Mouse (Mus musculus) lung, adult 2 months (tissue): Measurements from ENCODE around the gene Ppp1r11. TPM values are rescaled to one million over a fixed set of nuclear protein-coding genes. Genes with fewer than 3 reads are reported as not detected.

ENCODE experiments used
- DNase-seq: peaks from one replicate; pipeline ENCODE4 v3.0.0; 2022
- H3K4me1 ChIP-seq: fragments of 200-500 bp; 2 replicates; pipeline ENCODE4 v1.6.1; 2011; ENCODE audit warnings: low read length; ENCODE audit not compliant: control insufficient read depth, insufficient read depth
- H3K4me3 ChIP-seq: fragments of 200-500 bp; replicated peaks from 2 replicates; pipeline ENCODE3; 2011; ENCODE audit warnings: low read depth, mild to moderate bottlenecking, control low read depth, low read length; ENCODE audit errors: extremely low read depth
- CTCF ChIP-seq: fragments of 200-500 bp; IDR thresholded peaks from 2 replicates; pipeline ENCODE4 v1.5.1; 2011; ENCODE audit warnings: mild to moderate bottlenecking, low read length, control low read depth; ENCODE audit not compliant: insufficient read depth
- POLR2A ChIP-seq: fragments of 200-500 bp; IDR thresholded peaks from 2 replicates; pipeline ENCODE4 v1.6.1; 2011; ENCODE audit warnings: low read depth, mild to moderate bottlenecking, control low read depth, low read length, borderline replicate concordance; ENCODE audit errors: extremely low read depth
- WGBS: fragments of 180-500 bp; shearing (Covaris S2); methylation state at CpG from one replicate; pipeline ENCODE4 v1.1.7; 2018; 5-methylcytosine and 5-hydroxymethylcytosine counted together
- polyA plus RNA-seq: library from polyadenylated mRNA; depleted of rRNA; stranded (reverse); fragments of >200 nt; gene quantifications from 2 replicates; pipeline ENCODE4 v1.2.3, GENCODE M21; 2012

Ppp1r11 gene
- polyA plus RNA-seq, 1 experiment, result 58.3 TPM

GRCm38 (mm10) chr17:36966875-36967274 is 15.3 kb upstream of the Ppp1r11 start:
- Histone ChIP-seq H3K4me1 (no peaks in the 10 kb centered on the region), H3K4me3 (no peak overlapping the region)
- TF ChIP-seq POLR2A, result no peak
- TF ChIP-seq CTCF, result no peak
- 73% methylated on average over 1 of the region's 1 CpGs for WGBS
- DNase-seq, result no peak

- TF ChIP-seq POLR2A (no peak), CTCF (no peak)
- no peak overlapping the region for H3K4me3 ChIP-seq
- H3K4me1 ChIP-seq, result peaks cover 6% of the 10 kb centered on the region
- WGBS, result 54% methylated on average over 1 of the region's 1 CpGs
- DNase-seq, result no peak
Measured at GRCm38 (mm10) chr17:36961125-36961524, 9.6 kb upstream of the Ppp1r11 start.

- 11% methylated on average over 12 of the region's 12 CpGs for WGBS
- Histone ChIP-seq H3K4me1 (peaks cover 6% of the 10 kb centered on the region), H3K4me3 (peak overlapping the region; percentile 88)
- no peak for TF ChIP-seq CTCF
- TF ChIP-seq POLR2A, result no peak
- no peak for DNase-seq
Measured at GRCm38 (mm10) chr17:36958884-36959283, 7.3 kb upstream of the Ppp1r11 start.

- under 1% methylated on average over 46 of the region's 46 CpGs for WGBS
- H3K4me1 ChIP-seq, result peaks cover 6% of the 10 kb centered on the region
- peak; percentile 88 for DNase-seq
- H3K4me3 ChIP-seq, result peak within 1 kb of the TSS; percentile 88
- no peak for TF ChIP-seq CTCF
- TF ChIP-seq POLR2A, result peak; percentile 77; the same call in 1 of the 2 replicates
Measured at GRCm38 (mm10) chr17:36957999-36958743, 6.6 kb upstream of the Ppp1r11 start, which contains the start of the genes Znrd1 and Znrd1as. TSS of gene Znrd1 (minus strand) at chr17:36958559. TSS of gene Znrd1as (plus strand) at chr17:36958592.

GRCm38 (mm10) chr17:36953062-36953461 is 1.5 kb upstream of the Ppp1r11 start:
- DNase-seq, result no peak
- Histone ChIP-seq H3K4me1 (peaks cover 4% of the 10 kb centered on the region), H3K4me3 (no peak overlapping the region)
- TF ChIP-seq POLR2A (no peak), CTCF (no peak)
- WGBS, result 70% methylated on average over 1 of the region's 1 CpGs

- TF ChIP-seq POLR2A (no peak), CTCF (no peak)
- Histone ChIP-seq H3K4me3 (no peak overlapping the region), H3K4me1 (peaks cover 3% of the 10 kb centered on the region)
- WGBS, result 95% methylated on average over 2 of the region's 2 CpGs
- DNase-seq, result no peak
Measured at GRCm38 (mm10) chr17:36952631-36953030, 1.1 kb upstream of the Ppp1r11 start.

- 91% methylated on average over 8 of the region's 8 CpGs for WGBS
- TF ChIP-seq CTCF (no peak), POLR2A (no peak)
- Histone ChIP-seq H3K4me1 (no peaks in the 10 kb centered on the region; the same call in 1 of the 2 replicates), H3K4me3 (no peak overlapping the region)
- no peak for DNase-seq
Measured at GRCm38 (mm10) chr17:36949265-36949664, 2.3 kb downstream of the Ppp1r11 start.

- no peak for DNase-seq
- Histone ChIP-seq H3K4me3 (no peak overlapping the region), H3K4me1 (no peaks in the 10 kb centered on the region; the same call in 1 of the 2 replicates)
- TF ChIP-seq POLR2A (peak; percentile 26; the same call in 1 of the 2 replicates), CTCF (no peak)
- 89% methylated on average over 1 of the region's 1 CpGs for WGBS
Measured at GRCm38 (mm10) chr17:36948286-36948685, 3.3 kb downstream of the Ppp1r11 start.

GRCm38 (mm10) chr17:36947051-36947819 is 4.3 kb downstream of the Ppp1r11 start:
- Histone ChIP-seq H3K4me1 (no peaks in the 10 kb centered on the region; the same call in 1 of the 2 replicates), H3K4me3 (peak overlapping the region; percentile 49)
- TF ChIP-seq CTCF (no peak), POLR2A (peak; percentile 11; the same call in 1 of the 2 replicates)
- 8% methylated on average over 62 of the region's 62 CpGs for WGBS
- DNase-seq, result peak; percentile 32

- H3K4me1 ChIP-seq, result no peaks in the 10 kb centered on the region
- TF ChIP-seq POLR2A (no peak), CTCF (no peak)
- H3K4me3 ChIP-seq, result no peak overlapping the region
- 27% methylated on average over 9 of the region's 9 CpGs for WGBS
- peak; percentile 21 for DNase-seq
Measured at GRCm38 (mm10) chr17:36944121-36944775, 7.3 kb downstream of the Ppp1r11 start.
